Mouse (Mus musculus) limb, embryonic 15.5 days (tissue): Measurements from ENCODE around the gene Sun5. TPM values are rescaled to one million over a fixed set of nuclear protein-coding genes. Genes with fewer than 3 reads are reported as not detected.
A peak's percentile ranks its signal among the peaks of the same experiment; 100 is the strongest.
"Not testable (repeated sequence)": the region's sequence is repeated elsewhere in the genome, so short reads cannot be mapped to it uniquely, and the experiment has no call there.

Experiments
- ATAC-seq: fragments of 200-750 bp; cut with Nextera tagmentation; 2 replicates; pipeline ENCODE4 v1.8.0; 2017; ENCODE audit warnings: low read depth, moderate TSS enrichment; ENCODE audit not compliant: insufficient number of reproducible peaks, low FRiP score, low TSS enrichment
- H3K27ac ChIP-seq: fragments of 300-500 bp; sonication (generic); 2 replicates; pipeline ENCODE4 v1.5.1; 2015; ENCODE audit warnings: moderate library complexity, mild to moderate bottlenecking, inconsistent platforms
- H3K27me3 ChIP-seq: fragments of 300-500 bp; sonication (generic); 2 replicates; pipeline ENCODE4 v1.6.1; 2015; ENCODE audit warnings: inconsistent platforms
- H3K36me3 ChIP-seq: fragments of 300-500 bp; sonication (generic); 2 replicates; pipeline ENCODE4 v1.6.1; 2015; ENCODE audit warnings: inconsistent platforms
- H3K4me1 ChIP-seq: fragments of 300-500 bp; sonication (generic); 2 replicates; pipeline ENCODE4 v1.6.1; 2015; ENCODE audit warnings: inconsistent platforms
- H3K4me2 ChIP-seq: fragments of 300-500 bp; sonication (generic); 2 replicates; pipeline ENCODE4 v1.6.1; 2015; ENCODE audit warnings: mild to moderate bottlenecking, inconsistent platforms
- H3K4me3 ChIP-seq: fragments of 300-500 bp; sonication (generic); 2 replicates; pipeline ENCODE4 v1.5.1; 2015; ENCODE audit warnings: mild to moderate bottlenecking, inconsistent platforms
- H3K9ac ChIP-seq: fragments of 300-500 bp; sonication (generic); 2 replicates; pipeline ENCODE4 v1.6.1; 2015; ENCODE audit warnings: inconsistent platforms
- H3K9me3 ChIP-seq: fragments of 300-500 bp; sonication (generic); 2 replicates; pipeline ENCODE4 v1.6.1; 2016; ENCODE audit warnings: inconsistent platforms
- WGBS: fragments of 180-500 bp; shearing (Covaris S2); methylation state at CpG from one replicate; pipeline ENCODE4 v1.1.7; 2015; 5-methylcytosine and 5-hydroxymethylcytosine counted together
- polyA plus RNA-seq: library from polyadenylated mRNA; unstranded; fragments of >200 nt; fragmentation: Nextera tagmentation; extraction: Ambion mirVana; gene quantifications from 2 replicates; pipeline ENCODE4 v1.2.1, GENCODE M21; 2015

The Sun5 gene
- polyA plus RNA-seq, 1 experiment from 2014 or later: not detected

DNA sequence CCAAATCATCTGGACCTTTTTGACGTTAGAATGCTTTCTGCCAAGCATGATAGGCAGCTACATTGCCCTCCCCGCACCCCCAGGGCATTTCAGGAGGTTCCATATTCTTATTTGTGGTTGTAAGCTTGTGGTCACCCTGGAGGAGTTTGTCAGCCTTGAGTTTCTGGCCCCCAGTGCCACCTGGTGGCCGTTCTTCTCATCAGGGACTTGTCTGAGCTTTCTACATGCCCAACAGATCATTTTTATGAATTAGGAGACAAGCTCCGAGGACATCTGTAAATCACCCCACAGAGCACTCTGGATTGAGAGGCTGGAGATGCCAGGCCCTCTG, 19.9 kb downstream of the Sun5 start:
- Histone ChIP-seq H3K4me2 (no peak overlapping the region), H3K36me3 (no peaks in the 10 kb centered on the region), H3K4me1 (no peaks in the 10 kb centered on the region), H3K9ac (no peak overlapping the region), H3K27me3 (no peaks in the 10 kb centered on the region), H3K4me3 (no peak overlapping the region), H3K27ac (no peak overlapping the region), H3K9me3 (no peaks in the 10 kb centered on the region)
- 46% methylated on average over 4 of the region's 4 CpGs for WGBS
- no peak for ATAC-seq

DNA sequence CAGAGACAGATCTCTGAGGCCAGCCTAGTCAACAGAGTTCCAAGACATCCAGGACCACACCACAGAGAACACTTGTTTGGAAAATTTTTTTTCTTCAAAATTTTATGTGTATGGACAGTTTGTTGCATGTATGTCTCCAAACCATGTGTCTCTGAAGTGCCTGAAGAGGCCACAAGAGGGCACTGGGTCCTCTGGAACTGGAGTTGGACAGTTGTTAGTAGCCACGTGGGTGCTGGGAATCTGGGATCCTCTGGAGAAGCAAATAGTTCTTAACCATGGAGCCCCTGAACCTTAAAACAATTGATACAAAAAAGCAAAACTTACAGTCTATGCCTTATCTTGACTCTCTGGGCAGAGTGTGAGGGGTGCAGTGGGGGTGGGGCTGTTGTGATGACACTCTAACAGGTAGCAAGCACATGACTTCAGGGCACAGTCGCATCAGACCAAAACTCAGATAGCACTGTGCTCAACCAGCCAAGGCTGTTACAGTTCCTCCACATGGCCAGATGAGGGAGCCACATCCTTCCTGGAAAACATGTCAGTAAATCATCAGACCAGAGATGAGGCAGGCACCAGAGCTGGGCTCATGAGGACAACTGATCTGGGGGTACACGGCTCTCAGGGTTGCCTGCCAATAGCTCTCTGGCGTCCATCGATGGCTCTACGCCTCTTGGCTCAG, 20.4 kb downstream of the Sun5 start:
- Histone ChIP-seq H3K4me1 (no peaks in the 10 kb centered on the region), H3K27me3 (no peaks in the 10 kb centered on the region), H3K4me2 (no peak overlapping the region), H3K9me3 (no peaks in the 10 kb centered on the region), H3K4me3 (no peak overlapping the region), H3K9ac (no peak overlapping the region), H3K36me3 (no peaks in the 10 kb centered on the region), H3K27ac (no peak overlapping the region)
- ATAC-seq: no peak
- 80% methylated on average over 6 of the region's 6 CpGs for WGBS

DNA sequence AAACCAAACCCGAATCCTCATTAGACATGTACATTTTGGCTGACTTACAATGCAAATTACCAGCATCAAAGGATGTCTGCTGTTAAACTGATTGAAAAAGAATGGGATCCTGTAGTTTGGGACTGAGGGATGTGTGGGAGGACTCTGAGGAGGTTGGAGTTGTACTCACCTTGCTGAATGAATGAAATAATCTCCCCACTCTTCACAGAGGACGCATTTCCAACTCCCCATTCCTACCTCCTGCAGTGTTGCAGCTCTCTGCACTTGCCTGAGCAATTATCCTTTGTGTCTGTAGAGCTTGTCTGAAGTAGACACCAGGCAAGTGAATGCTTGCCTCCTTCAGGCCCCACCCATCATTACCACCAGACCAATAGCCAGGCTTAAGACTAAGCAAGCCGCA, 22.5 kb downstream of the Sun5 start:
- 74% methylated on average over 3 of the region's 3 CpGs for WGBS
- no peaks in the 10 kb centered on the region for H3K27me3 ChIP-seq
- H3K9ac ChIP-seq: no peak overlapping the region
- no peak overlapping the region for H3K4me3 ChIP-seq
- H3K4me1 ChIP-seq: no peaks in the 10 kb centered on the region
- no peak overlapping the region for H3K4me2 ChIP-seq
- H3K36me3 ChIP-seq: no peaks in the 10 kb centered on the region
- H3K9me3 ChIP-seq: no peaks in the 10 kb centered on the region
- no peak for ATAC-seq
- no peak overlapping the region for H3K27ac ChIP-seq

DNA sequence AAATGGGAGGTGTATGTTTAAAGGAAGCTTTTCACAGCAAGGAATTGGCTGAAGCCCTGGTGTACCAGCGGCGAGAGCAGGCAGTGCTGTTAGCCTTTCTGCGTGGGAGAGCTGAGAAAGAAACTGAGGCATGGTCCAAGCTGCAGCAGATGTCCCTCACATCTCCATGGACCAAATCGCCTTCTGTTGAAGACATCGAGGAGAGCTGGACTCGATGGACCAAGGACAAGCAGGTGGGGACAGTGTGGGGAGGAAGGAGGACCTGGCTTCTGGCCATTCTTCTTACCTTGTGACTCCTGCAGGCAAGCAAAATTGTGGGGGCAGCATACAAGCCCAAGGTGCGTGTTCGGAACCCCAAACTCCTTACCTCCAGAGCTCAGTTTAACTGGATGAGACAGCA, 28.0 kb downstream of the Sun5 start:
- no peak overlapping the region for H3K27ac ChIP-seq
- H3K4me2 ChIP-seq: no peak overlapping the region
- no peak overlapping the region for H3K4me3 ChIP-seq
- WGBS: 81% methylated on average over 8 of the region's 8 CpGs
- no peaks in the 10 kb centered on the region for H3K9me3 ChIP-seq
- no peaks in the 10 kb centered on the region for H3K36me3 ChIP-seq
- ATAC-seq: no peak
- no peaks in the 10 kb centered on the region for H3K27me3 ChIP-seq
- H3K4me1 ChIP-seq: no peaks in the 10 kb centered on the region
- no peak overlapping the region for H3K9ac ChIP-seq

DNA sequence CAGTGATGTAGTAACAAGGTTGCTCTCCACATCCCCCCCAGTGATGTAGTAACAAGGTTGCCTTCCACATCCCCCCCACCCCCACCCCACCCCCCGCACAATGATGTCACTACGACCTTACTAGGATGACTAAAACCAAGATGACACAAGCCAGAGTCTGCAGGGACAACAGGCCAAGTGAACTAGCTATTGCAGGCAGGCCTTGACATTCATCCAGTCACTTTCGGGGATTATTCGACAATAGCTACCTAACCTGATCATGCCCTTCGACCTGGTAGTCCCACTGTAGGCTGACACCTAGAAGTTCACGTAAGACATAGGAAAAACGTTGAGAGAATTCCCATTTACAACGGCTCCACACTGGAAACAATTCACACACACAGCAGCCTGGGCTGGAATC, 37.6 kb downstream of the Sun5 start:
- H3K27me3 ChIP-seq: no peaks in the 10 kb centered on the region
- H3K36me3 ChIP-seq: no peaks in the 10 kb centered on the region
- no peaks in the 10 kb centered on the region for H3K4me1 ChIP-seq
- H3K9ac ChIP-seq: no peak overlapping the region
- H3K4me3 ChIP-seq: no peak overlapping the region
- no peak overlapping the region for H3K27ac ChIP-seq
- WGBS: 85% methylated on average over 8 of the region's 8 CpGs
- H3K9me3 ChIP-seq: no peaks in the 10 kb centered on the region
- H3K4me2 ChIP-seq: no peak overlapping the region
- no peak for ATAC-seq

DNA sequence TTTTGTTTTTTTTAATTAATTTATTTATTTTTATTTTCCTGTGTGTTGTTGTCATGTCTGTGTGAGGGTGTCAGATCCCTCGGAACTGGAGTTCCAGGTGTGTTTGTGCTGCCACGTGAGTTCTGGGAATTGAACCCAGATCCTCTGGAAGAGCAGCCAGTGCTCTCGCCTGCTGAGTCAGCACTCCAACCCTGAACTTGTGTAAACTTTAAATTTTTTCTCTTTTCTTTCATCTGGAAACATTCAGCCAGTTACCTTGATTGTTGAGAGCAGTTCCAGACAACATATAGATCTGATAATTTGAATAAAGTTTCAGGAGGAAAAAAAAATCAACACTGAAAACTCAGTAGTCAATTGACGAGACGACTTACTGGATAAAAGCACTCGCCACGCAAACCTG, 42.2 kb downstream of the Sun5 start:
- H3K4me3 ChIP-seq: no peak overlapping the region
- WGBS: 78% methylated on average over 7 of the region's 7 CpGs

DNA sequence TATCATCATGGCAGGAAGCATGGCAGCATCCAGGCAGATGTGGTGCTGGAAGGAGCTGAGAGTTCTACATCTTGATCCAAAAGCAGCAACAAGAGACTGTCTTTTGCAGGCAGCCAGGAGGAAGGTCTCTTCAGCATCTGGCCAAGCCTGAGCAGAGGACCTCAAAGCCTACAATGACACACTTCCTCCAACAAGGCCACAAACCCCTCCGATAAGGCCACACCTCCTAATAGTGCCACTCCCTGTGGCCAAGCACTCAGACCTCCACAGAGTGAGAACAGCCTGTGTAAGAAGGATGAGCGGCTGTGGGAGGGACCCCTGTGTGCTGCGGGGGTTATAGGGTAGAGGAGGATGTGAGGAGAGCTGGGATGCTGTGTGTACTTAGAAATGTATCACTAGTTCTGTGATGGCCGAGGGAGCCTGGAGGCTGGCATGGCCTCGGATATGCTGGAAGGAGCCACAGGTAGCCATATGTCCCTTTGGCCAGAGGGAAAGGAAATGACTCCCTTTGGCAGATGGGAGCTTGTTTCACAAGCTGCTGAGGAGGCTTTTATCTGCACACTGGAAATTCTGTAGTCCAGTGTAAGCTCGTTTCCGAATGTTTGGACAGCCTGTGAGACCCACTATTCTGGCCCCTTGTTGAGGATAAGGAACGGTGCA, 43.6 kb downstream of the Sun5 start:
- 79% methylated on average over 8 of the region's 8 CpGs for WGBS
- no peak overlapping the region for H3K4me3 ChIP-seq
- H3K4me1 ChIP-seq: peaks cover 4% of the 10 kb centered on the region; the same call in 1 of the 2 replicates
- no peaks in the 10 kb centered on the region; the same call in 1 of the 2 replicates for H3K27me3 ChIP-seq
- no peak overlapping the region for H3K4me2 ChIP-seq
- no peak overlapping the region for H3K9ac ChIP-seq
- H3K9me3 ChIP-seq: no peaks in the 10 kb centered on the region
- no peak for ATAC-seq
- no peaks in the 10 kb centered on the region for H3K36me3 ChIP-seq
- H3K27ac ChIP-seq: no peak overlapping the region

More for the DNA sequence above, 42.2 kb downstream of the Sun5 start:
- Histone ChIP-seq H3K36me3 (no peaks in the 10 kb centered on the region), H3K27me3 (no peaks in the 10 kb centered on the region; the same call in 1 of the 2 replicates), H3K9ac (no peak overlapping the region), H3K27ac (no peak overlapping the region), H3K4me1 (peaks cover 4% of the 10 kb centered on the region; the same call in 1 of the 2 replicates), H3K4me2 (no peak overlapping the region), H3K9me3 (no peaks in the 10 kb centered on the region)
- no peak for ATAC-seq

DNA sequence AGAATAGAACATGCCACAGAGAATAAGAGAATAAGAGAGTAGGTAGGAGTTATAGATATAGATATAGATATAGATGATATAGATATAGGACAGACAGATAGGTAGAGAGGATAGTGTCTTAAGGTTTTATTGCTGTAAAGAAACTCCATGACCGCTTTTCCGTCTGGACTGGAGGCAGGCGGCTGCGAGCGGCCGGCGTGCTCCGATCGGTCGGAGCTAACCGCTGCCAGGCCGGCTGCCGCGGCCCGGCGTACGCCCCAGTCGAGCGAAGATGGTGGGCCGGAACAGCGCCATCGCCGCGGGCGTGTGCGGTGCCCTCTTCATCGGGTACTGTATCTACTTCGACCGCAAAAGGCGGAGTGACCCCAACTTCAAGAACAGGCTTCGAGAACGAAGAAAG, 45.0 kb downstream of the Sun5 start:
- not testable (repeated sequence) for H3K27me3 ChIP-seq, H3K4me1 ChIP-seq, H3K4me2 ChIP-seq

DNA sequence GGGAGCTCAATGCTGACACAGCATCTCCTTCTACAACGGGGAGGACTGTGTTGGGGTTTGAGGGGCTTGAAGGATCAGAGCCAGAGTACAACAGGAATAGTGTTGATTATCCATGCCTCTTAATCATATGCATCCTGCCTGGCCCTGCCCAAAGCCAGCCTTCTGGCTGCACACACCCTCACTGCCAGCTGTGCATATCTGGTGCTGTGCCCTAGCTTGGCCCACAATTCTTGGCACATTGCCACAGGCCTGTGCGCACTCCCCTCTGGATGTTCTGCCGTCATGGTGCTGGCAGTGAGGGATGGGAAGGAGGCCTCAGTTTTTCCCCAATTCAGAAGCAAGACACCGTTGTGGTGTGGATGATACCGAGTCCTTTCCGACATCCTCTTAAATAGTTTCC, 46.3 kb downstream of the Sun5 start:
- 66% methylated on average over 6 of the region's 6 CpGs for WGBS
- no peaks in the 10 kb centered on the region for H3K36me3 ChIP-seq
- H3K4me2 ChIP-seq: no peak overlapping the region
- no peaks in the 10 kb centered on the region for H3K9me3 ChIP-seq
- H3K4me3 ChIP-seq: no peak overlapping the region
- H3K9ac ChIP-seq: no peak overlapping the region
- no peak overlapping the region for H3K27ac ChIP-seq
- ATAC-seq: peak; percentile 48; the same call in 1 of the 2 replicates
- H3K4me1 ChIP-seq: peaks cover 4% of the 10 kb centered on the region; the same call in 1 of the 2 replicates
- no peaks in the 10 kb centered on the region; the same call in 1 of the 2 replicates for H3K27me3 ChIP-seq

More for the DNA sequence above, 45.0 kb downstream of the Sun5 start:
- H3K36me3 ChIP-seq, H3K9ac ChIP-seq, H3K9me3 ChIP-seq, H3K4me3 ChIP-seq, ATAC-seq, H3K27ac ChIP-seq: not testable (repeated sequence)
- 50% methylated on average over 32 of the region's 32 CpGs for WGBS

DNA sequence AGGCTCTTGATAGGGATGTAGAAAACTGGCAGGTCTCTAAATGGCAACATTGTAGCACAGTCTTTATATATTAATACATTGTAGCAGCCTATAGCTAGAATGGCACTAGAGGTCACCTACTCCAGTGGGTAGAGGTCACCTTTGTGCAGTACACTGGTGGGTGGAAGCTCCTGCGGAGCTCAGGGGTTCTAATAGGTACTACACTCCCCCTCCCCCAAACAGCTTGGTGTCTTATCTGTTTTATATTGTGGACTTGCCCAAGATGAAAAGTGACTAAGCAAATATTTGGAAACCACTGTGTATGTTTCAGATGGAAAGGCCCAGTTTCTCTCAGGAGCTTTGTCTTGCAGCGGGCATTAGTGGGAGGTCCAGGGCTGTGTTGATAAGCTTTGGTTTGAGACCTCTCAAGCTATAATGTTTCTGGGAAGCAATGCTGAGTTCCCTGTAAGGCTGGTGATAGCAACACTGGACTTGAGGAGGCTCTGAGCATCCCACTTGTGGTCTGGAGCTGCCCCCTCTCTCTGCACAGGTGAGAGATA, 48.8 kb downstream of the Sun5 start:
- Histone ChIP-seq H3K36me3 (no peaks in the 10 kb centered on the region), H3K27ac (no peak overlapping the region), H3K4me3 (no peak overlapping the region), H3K27me3 (no peaks in the 10 kb centered on the region; the same call in 1 of the 2 replicates), H3K4me2 (no peak overlapping the region), H3K4me1 (peaks cover 4% of the 10 kb centered on the region; the same call in 1 of the 2 replicates), H3K9me3 (no peaks in the 10 kb centered on the region), H3K9ac (no peak overlapping the region)
- no peak for ATAC-seq
- WGBS: 86% methylated on average over 2 of the region's 2 CpGs

DNA sequence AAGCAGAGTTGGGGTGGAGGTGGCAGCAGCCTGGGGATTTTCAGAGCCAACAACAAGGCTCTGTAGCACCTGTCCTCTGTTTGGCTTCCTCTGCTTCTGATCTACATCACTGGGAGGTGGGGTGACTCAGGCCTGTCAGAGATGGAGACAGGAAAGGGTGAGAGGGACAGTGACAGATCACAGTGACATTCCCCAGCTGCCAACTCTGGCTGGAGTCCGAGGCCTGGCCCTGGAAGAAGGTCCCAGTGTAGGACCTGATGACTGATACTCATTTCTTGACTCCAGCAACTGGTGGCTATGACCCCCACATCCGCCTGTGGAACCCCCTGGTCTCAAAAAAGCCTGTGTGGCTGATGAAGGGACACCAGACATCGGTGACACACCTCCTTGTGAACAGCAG, 61.0 kb downstream of the Sun5 start:
- WGBS: 60% methylated on average over 3 of the region's 3 CpGs
- H3K4me2 ChIP-seq: no peak overlapping the region
- no peaks in the 10 kb centered on the region for H3K9me3 ChIP-seq
- no peak overlapping the region for H3K9ac ChIP-seq
- ATAC-seq: no peak
- H3K4me1 ChIP-seq: no peaks in the 10 kb centered on the region
- no peaks in the 10 kb centered on the region for H3K36me3 ChIP-seq
- no peaks in the 10 kb centered on the region for H3K27me3 ChIP-seq
- no peak overlapping the region for H3K27ac ChIP-seq
- H3K4me3 ChIP-seq: no peak overlapping the region

DNA sequence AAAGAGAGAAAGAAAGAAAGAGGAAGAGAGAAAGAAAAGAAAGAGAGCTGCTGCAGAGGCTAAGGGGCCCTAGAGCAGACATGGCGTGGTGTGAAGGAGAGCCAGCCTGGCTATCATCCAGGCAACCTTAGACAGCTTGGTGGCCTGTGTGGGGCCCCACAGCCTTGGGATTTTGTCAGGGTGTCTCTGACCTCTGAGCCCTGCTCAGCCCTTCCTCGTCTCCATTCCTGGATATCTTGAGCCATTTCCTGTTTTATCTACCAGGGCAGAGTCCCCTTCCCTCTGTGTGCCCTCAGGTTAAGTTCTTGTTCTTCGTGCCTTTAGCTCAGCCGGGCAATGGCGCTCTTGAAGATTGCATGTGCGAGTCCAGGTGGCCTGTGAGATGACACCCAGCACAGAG, 62.0 kb downstream of the Sun5 start:
- no peak overlapping the region for H3K4me2 ChIP-seq
- ATAC-seq: no peak
- WGBS: 76% methylated on average over 6 of the region's 6 CpGs
- no peaks in the 10 kb centered on the region for H3K4me1 ChIP-seq
- no peak overlapping the region for H3K4me3 ChIP-seq
- no peaks in the 10 kb centered on the region for H3K27me3 ChIP-seq
- H3K9me3 ChIP-seq: no peaks in the 10 kb centered on the region
- H3K9ac ChIP-seq: no peak overlapping the region
- no peak overlapping the region for H3K27ac ChIP-seq
- H3K36me3 ChIP-seq: no peaks in the 10 kb centered on the region
